Mouse (Mus musculus) adrenal gland, adult 10 weeks (tissue): ENCODE data around the gene Dpt. TPM values are rescaled to one million over a fixed set of nuclear protein-coding genes. Genes with fewer than 3 reads are reported as not detected.

ENCODE experiments used
- polyA plus RNA-seq: library from polyadenylated mRNA; stranded (reverse); fragments of 350-450 nt; fragmentation: Illumina TruSeq; extraction: RNeasy Lipid Tissue Mini Kit (QIAGEN cat#74804); gene quantifications from one replicate; pipeline ENCODE4 v1.2.3, GENCODE M21; 2014; ENCODE audit warnings: low read depth, low replicate concordance

Gene Dpt
- 26.5 TPM for polyA plus RNA-seq

DNA sequence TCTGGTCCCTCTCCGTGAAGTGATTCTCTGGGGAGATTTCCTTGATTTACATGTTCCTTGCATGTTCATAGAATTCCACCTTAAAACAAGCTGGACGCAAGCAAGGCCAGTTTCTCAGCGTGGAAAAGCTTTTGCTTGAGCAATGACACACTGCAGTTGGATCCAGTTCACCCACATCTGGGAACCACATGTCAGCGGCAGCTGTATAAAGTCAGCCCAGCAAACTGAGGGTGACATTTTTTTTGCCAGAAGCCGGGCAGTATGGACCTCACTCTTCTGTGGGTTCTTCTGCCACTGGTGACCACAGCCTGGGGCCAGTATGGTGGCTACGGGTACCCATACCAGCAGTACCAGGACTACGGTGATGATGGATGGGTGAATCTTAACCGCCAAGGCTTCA, at the start of gene Dpt:
Dpt (plus strand) TSS at position 174 of the 400 bp plus-strand sequence.

Other genes with a start within 250 kb of the Dpt start
- gene Xcl1, start 138.9 kb downstream of the Dpt start, polyA plus RNA-seq, result not detected